Mouse (Mus musculus) hindbrain, embryonic 11.5 days (tissue): ENCODE data around the gene Gimap8. TPM values are rescaled to one million over a fixed set of nuclear protein-coding genes. Genes with fewer than 3 reads are reported as not detected.

Experiments used
- ATAC-seq: fragments of 200-750 bp; cut with Nextera tagmentation; 2 replicates; pipeline ENCODE4 v1.8.0; 2017; ENCODE audit warnings: mild to moderate bottlenecking, moderate TSS enrichment, moderate library complexity; ENCODE audit not compliant: low FRiP score
- DNase-seq: peaks from one replicate; pipeline ENCODE4 v3.0.0-alpha.2; 2015; ENCODE audit warnings: low spot score
- H3K27ac ChIP-seq: fragments of 300-500 bp; sonication (generic); 2 replicates; pipeline ENCODE4 v1.5.1; 2014; ENCODE audit warnings: mild to moderate bottlenecking, low read depth, low read length
- H3K27me3 ChIP-seq: fragments of 300-500 bp; sonication (generic); 2 replicates; pipeline ENCODE4 v1.6.1; 2014; ENCODE audit warnings: mild to moderate bottlenecking, low read length, moderate library complexity, mixed read lengths; ENCODE audit not compliant: control insufficient read depth, insufficient read depth
- H3K36me3 ChIP-seq: fragments of 300-500 bp; sonication (generic); 2 replicates; pipeline ENCODE4 v1.6.1; 2014; ENCODE audit warnings: mild to moderate bottlenecking, low read length, moderate library complexity, mixed read lengths; ENCODE audit not compliant: control insufficient read depth, insufficient read depth
- H3K4me1 ChIP-seq: fragments of 300-500 bp; sonication (generic); replicated peaks from 2 replicates; pipeline ENCODE4 v1.6.1; 2014; ENCODE audit warnings: low read length, mixed read lengths; ENCODE audit not compliant: control insufficient read depth, insufficient read depth
- H3K4me2 ChIP-seq: fragments of 300-500 bp; sonication (generic); replicated peaks from 2 replicates; pipeline ENCODE4 v1.6.1; 2014; ENCODE audit warnings: mild to moderate bottlenecking, low read depth, low read length
- H3K4me3 ChIP-seq: fragments of 300-500 bp; sonication (generic); 2 replicates; pipeline ENCODE4 v1.5.1; 2014; ENCODE audit warnings: low read depth, low read length
- H3K9ac ChIP-seq: fragments of 300-500 bp; sonication (generic); 2 replicates; pipeline ENCODE4 v1.6.1; 2014; ENCODE audit warnings: low read depth, low read length
- H3K9me3 ChIP-seq: fragments of 300-500 bp; sonication (generic); 2 replicates; pipeline ENCODE4 v1.6.1; 2016; ENCODE audit warnings: low read length; ENCODE audit not compliant: control insufficient read depth
- WGBS: fragments of 180-500 bp; shearing (Covaris S2); extraction: QIAGEN DNeasy Blood & Tissue Kit; methylation state at CpG from one replicate; pipeline ENCODE4 v1.1.7; 2014; 5-methylcytosine and 5-hydroxymethylcytosine counted together
- polyA plus RNA-seq: library from polyadenylated mRNA; unstranded; fragments of >200 nt; fragmentation: Nextera tagmentation; extraction: Ambion mirVana; gene quantifications from 2 replicates; pipeline ENCODE4 v1.2.1, GENCODE M21; 2014

Gimap8 gene
- polyA plus RNA-seq, 1 experiment from 2014 or later = 0.37 TPM

- no peak overlapping the region for H3K4me3 ChIP-seq
- WGBS = 82% methylated on average over 7 of the region's 7 CpGs
Measured at GRCm38 (mm10) chr6:48698066-48698856, 51.2 kb downstream of the Gimap8 start.

DNA sequence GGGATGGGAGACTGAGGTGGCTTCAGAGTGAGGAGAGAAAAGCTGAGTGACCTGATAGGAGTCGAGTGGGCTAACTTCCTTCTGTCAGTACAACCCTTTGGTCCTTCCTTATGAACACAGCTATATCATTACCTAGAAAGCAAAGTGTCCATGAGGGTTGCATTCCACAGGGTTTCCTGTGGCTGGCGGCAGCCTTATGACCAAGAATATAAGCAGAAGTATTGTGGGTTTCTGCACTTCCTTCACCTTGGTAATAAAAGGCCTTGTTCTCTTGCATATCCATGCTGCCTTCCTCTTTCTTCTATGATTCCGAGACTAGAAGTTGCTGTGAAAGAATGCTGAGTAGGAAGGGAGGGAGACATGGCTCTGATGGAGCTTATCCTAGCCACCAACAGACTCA is 51.9 kb downstream of the Gimap8 start:
- DNase-seq (no peak), ATAC-seq (no peak)
- Histone ChIP-seq H3K27ac (no peak overlapping the region), H3K4me2 (no peak overlapping the region), H3K4me1 (no peaks in the 10 kb centered on the region), H3K9me3 (no peaks in the 10 kb centered on the region), H3K27me3 (no peaks in the 10 kb centered on the region), H3K9ac (no peak overlapping the region), H3K36me3 (no peaks in the 10 kb centered on the region), H3K4me3 (no peak overlapping the region)
- 84% methylated on average over 3 of the region's 3 CpGs for WGBS

More at GRCm38 (mm10) chr6:48698066-48698856, 51.2 kb downstream of the Gimap8 start:
- Histone ChIP-seq H3K27ac (no peak overlapping the region), H3K9ac (no peak overlapping the region), H3K4me1 (no peaks in the 10 kb centered on the region), H3K27me3 (no peaks in the 10 kb centered on the region), H3K36me3 (no peaks in the 10 kb centered on the region), H3K9me3 (no peaks in the 10 kb centered on the region), H3K4me2 (no peak overlapping the region)
- ATAC-seq = no peak
- no peak for DNase-seq

DNA sequence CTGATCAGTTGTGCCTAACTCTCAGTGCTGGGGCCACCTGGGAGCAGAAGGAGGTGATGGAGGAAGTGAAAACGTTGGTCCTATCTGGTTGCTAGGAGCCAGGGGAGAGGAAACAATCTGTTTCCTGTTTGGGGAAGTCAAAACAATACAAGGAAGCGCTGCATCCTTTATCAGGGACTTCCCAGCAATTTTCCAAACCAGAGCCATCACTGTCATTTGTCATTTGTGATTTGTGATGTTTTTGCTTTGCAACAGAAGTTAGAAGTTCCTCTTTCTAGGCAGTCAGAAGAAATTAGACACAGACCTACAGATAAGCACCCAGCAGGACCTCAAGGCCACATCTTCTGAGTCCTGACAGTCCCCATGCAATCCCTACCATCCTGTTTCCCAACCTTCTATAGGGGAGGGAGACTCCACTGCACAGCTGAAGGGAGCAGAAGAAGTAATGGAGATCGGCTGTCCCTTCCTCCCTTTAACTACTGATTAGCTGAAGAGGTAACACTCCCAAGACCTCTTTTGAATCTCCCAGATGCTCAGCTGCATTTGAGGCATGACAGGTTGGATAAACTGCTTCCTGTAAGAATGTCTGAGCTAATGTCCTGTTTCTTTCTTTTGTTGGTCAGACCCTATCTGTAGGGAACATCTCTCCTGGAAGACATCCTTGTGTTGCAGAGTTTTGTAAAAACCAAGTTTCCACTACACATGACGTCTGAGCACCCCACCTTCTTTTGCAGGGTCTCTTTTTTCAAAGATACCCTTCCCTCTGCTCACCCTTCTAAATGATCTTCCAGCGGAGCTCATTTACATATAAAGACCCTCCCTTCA is 53.4 kb downstream of the Gimap8 start:
- DNase-seq = no peak
- H3K9me3 ChIP-seq = no peaks in the 10 kb centered on the region
- no peaks in the 10 kb centered on the region for H3K36me3 ChIP-seq
- no peaks in the 10 kb centered on the region for H3K4me1 ChIP-seq
- no peak overlapping the region for H3K4me3 ChIP-seq
- ATAC-seq = no peak
- H3K9ac ChIP-seq = no peak overlapping the region
- H3K27ac ChIP-seq = no peak overlapping the region
- no peaks in the 10 kb centered on the region for H3K27me3 ChIP-seq
- 62% methylated on average over 5 of the region's 5 CpGs for WGBS
- H3K4me2 ChIP-seq = no peak overlapping the region

- H3K27ac ChIP-seq = no peak overlapping the region
- no peak overlapping the region for H3K4me3 ChIP-seq
- no peaks in the 10 kb centered on the region for H3K9me3 ChIP-seq
- no peaks in the 10 kb centered on the region for H3K27me3 ChIP-seq
- no peak overlapping the region for H3K4me2 ChIP-seq
- no peak for ATAC-seq
- no peak overlapping the region for H3K9ac ChIP-seq
- 89% methylated on average over 7 of the region's 7 CpGs for WGBS
- no peaks in the 10 kb centered on the region for H3K36me3 ChIP-seq
- no peaks in the 10 kb centered on the region for H3K4me1 ChIP-seq
- no peak for DNase-seq
Measured at GRCm38 (mm10) chr6:48702146-48702545, 55.1 kb downstream of the Gimap8 start.

GRCm38 (mm10) chr6:48702601-48703000 is 55.6 kb downstream of the Gimap8 start:
- H3K9me3 ChIP-seq = no peaks in the 10 kb centered on the region
- H3K9ac ChIP-seq = no peak overlapping the region
- H3K4me1 ChIP-seq = no peaks in the 10 kb centered on the region
- no peaks in the 10 kb centered on the region for H3K27me3 ChIP-seq
- ATAC-seq (no peak), DNase-seq (no peak)
- 66% methylated on average over 5 of the region's 5 CpGs for WGBS
- H3K36me3 ChIP-seq = no peaks in the 10 kb centered on the region
- H3K4me3 ChIP-seq = no peak overlapping the region
- no peak overlapping the region for H3K27ac ChIP-seq
- no peak overlapping the region for H3K4me2 ChIP-seq

GRCm38 (mm10) chr6:48704146-48704545 is 57.1 kb downstream of the Gimap8 start:
- H3K27ac ChIP-seq = no peak overlapping the region
- no peak overlapping the region for H3K9ac ChIP-seq
- ATAC-seq = no peak
- no peaks in the 10 kb centered on the region for H3K4me1 ChIP-seq
- no peaks in the 10 kb centered on the region for H3K9me3 ChIP-seq
- DNase-seq = no peak
- no peak overlapping the region for H3K4me2 ChIP-seq
- no peak overlapping the region for H3K4me3 ChIP-seq
- H3K36me3 ChIP-seq = no peaks in the 10 kb centered on the region
- no peaks in the 10 kb centered on the region for H3K27me3 ChIP-seq

DNA sequence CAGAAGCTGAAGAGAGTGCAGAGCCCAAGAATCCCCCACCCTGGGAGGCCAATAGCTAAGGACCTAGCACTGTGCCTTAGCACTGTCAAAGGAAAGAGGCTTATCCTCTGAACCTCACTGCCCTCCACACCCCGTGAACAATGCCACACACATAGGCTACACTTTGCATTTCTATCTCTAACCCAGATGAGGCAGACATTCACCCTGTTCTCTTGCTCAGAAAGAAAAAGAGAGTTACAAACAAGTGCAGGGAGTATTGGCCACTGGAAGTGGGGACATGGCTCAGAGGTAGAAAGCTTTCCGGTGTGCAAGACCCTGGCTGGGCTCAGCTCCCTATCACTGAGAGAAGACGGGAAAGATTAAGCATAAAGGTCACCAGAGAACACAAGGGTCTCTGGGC is 59.1 kb downstream of the Gimap8 start:
- no peaks in the 10 kb centered on the region for H3K36me3 ChIP-seq
- ATAC-seq = no peak
- WGBS = 58% methylated on average over 3 of the region's 3 CpGs
- H3K9me3 ChIP-seq = no peaks in the 10 kb centered on the region
- H3K4me3 ChIP-seq = no peak overlapping the region
- H3K27me3 ChIP-seq = no peaks in the 10 kb centered on the region
- no peak for DNase-seq
- H3K4me1 ChIP-seq = no peaks in the 10 kb centered on the region
- H3K27ac ChIP-seq = no peak overlapping the region
- no peak overlapping the region for H3K9ac ChIP-seq
- H3K4me2 ChIP-seq = no peak overlapping the region
